Mouse (Mus musculus) kidney, postnatal 25 days (tissue): ENCODE measurements at regions not wholly inside any gene's neighbourhood (a gene's known extent, or its start where the extent isn't known, plus 50 kb on each side); places are given as distances from the start of the nearest gene placed in this dataset.

Source experiments
- DNase-seq, 2 experiments: peaks; one replicate each; pipeline ENCODE4 v3.0.0; 2021; ENCODE audit warnings: mixed read lengths in 2 of 2

DNA sequence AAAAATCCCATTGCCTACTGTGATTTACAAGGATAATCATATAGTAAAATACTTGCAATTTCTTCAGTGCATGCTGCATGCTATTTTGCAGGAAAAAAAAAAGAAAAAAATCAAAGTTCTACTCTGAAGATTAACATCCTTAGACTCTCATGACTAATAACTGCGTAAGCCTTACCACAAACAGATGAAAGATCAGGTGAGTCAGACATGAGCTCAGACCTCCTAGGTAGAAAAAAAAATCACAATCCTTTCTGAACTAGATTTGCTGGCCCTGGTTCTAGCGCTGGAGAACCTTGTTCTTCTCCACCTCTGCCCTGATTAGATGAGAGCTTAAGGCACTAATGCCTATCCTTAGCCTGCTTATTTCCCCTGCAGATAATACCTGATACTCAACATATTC lies 96.1 kb upstream of the Snap25 start:
- DNase-seq: no peak

DNA sequence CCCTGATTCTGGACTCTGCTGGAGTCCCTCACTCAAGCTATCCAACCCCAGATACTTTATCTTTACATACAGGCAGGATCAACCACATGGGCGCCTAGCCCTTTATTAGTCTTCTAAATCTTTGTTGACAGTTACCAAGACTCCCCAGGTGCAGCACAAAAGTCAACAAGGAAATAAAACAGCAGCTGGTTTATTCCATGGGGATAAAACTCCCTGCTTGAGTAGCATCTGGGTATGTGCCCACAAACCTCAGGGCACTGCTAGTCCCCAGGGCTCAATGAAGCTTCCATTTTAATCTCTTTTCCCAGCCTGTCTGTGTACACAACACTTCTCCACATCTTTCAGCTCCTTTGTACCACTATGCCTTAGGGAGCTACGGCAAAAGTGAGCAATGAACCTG lies 95.1 kb upstream of the Snap25 start:
- DNase-seq: no peak

DNA sequence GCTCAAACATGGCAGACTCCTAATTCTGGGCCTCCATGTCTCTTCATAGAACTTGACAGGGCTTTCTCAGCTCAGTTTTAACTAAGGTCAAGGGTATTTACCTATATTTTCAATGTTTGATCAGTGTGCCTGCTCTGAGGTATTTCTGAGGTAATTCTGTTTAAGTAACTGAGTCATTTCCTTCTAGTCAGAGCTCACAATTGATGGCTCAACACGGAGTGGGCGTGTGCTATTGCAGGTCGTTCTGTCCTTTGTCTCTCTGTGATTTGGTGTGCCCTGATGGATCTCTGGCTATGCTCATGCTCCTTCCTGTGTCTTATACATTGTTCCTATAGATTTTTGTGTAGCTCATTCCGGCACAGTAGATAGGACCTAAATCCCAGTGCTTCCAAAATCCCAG lies 92.9 kb upstream of the Snap25 start:
- DNase-seq: no peak

DNA sequence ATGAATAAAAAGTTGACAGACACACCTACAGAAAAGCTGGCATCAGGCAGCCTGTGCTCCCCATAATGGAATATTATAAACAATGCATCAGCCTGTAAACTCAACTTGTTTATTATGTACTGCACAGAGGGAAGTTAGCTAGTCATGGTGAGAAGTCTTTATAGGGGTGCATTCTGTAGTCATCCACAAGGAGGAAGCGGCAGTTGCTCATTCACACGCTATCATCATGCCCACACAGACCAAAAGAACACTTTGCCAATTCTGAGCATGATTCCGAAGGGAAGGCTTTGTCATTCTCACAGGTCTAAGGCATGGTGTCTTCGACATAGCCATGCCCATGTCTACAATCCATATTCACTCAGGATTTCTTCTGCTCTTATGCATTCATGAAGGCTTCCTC lies 92.3 kb upstream of the Snap25 start:
- no peak for DNase-seq

DNA sequence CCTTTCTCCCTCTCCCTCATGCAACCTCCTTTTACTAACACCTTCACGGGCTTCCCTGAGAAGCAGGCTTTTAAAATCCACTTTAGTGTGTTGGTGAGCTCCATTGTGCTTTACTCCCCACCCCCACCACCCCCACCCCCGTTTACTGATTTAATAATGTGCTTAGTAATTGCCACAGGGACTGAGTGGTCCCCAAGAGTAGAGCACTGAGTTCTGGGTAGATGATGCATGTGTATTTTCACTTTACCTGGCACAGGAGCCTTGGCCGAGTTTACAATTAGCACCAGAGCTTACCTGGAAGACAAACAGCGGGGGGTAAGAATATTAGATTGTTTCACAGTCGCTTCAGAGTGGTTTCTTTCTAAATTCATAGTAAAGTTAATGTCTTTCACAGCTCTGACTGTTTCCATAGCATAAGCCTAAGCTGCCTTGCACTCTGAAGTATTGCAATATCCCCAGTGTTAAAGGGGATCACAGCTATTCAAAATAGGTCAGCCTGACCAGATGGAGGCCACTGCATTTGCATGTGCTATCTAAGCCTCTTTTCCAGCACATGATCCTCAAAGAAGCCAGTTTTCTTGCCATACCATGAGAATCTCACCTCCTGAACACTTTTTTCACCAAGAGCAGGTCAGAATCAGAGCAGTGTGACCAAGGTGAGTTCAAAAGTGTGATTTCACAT lies 89.3 kb upstream of the Snap25 start:
- no peak for DNase-seq

DNA sequence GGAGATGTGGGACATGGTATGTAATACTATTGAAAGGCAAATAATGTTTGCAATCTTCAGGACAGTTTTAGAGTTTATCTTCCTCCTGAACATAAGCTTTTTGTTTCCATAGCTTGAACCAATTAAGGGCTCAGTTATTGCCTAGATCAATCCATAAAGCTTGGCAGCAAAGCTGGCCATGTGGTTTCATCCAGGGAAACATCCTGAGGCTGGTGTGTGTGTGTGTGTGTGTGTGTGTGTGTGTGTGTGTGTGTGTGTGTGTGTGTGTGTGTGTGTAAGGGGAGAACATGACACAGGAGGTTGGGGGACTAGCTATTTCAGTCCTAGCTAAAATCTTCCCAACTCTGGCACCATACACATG lies 88.8 kb upstream of the Snap25 start:
- no peak for DNase-seq

DNA sequence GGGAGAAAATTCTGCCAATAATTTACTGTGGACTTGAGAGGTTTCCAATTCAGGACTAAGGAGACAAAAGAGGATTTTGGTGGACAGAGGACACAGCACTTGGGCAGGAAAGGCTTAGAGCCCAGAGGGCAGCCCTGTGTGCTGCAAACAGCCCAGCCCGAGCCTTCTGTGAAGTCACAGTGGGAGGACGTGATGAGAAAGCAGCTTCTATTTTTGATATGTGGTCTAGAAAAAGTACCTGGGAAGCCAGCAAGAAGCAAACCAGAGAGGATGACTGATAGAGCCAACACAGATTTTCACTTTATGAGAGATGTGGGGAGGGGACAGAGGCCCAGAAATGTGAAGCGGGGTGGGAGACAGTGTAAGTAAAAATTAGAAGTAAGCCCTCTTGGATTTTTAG lies 66.3 kb upstream of the Snap25 start:
- DNase-seq: no peak

DNA sequence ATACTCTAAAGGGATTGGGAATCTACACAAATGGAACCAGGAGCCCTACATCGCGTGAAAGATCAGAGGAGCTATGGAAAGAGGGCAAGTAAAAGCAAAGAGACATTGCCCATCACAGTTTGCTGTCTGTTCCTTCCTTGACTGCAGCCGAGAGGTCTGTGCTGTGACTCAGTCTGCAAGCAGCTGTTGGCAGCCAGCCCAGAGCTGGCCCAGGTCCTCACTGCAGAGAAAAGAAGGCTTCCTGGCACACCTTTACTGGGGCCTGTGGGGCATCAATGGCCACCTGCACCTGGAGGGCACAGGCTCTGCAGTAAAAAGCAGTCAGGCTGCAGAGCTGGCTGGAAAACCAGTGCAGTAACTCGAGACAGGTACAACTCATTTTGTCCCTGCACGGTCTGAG lies 64.6 kb upstream of the Snap25 start:
- peak; percentile 50 to 68 for DNase-seq

DNA sequence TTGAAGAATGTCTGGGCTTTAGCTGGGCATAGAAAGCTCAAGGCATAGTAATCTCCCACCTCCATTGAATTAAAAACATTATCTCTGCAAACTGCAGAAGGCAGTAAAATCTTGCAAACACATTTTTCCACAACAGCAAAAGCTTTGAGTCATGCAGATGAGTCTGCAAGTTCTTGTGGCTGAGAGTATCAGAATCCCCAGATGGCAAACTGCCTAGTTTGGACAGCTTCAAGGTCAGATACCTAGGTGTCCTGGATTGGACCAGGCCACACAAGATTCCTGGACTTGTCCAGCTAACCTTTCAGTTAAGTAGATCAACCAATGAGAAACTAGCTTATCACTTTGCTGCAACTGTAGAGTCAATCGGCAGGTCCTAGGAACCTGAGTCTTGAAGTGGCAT lies 62.5 kb upstream of the Snap25 start:
- no peak for DNase-seq

DNA sequence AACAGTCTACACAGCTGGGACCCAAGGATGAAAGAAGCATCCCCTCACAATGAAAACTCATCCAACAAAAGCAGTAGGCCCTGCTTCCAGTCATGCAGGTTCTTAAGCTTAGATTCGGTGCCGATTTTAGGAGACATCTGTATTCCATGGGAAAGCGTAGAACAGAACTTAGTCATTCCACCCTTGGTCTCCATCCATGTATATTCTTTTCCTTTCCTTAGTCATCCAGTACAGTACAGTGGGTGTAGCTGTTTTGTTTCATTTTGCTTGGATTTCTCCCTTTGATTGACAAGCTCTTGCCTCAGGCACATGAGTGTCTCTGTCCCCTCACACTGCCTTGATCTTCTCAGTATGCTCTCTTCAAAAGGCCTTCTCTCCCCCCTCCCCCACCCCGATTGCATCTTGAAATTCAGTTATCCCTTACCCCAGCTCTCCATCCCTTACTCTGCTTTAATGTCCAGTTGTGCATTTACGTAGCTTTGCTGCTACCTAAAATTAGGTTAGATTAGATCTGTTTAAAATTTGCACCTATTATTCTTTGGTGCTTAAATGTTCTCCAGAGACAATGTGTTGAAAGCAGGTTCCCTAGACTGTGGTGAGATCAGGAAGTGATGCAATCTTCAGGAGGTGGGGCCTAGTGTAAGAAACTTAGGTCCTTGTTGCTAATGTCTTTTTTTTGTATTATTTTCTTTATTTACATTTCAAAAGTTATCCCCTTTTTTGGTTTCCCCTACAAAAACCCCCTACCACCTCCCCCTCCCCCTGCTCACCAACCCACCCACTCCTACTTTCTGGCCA lies 60.8 kb upstream of the Snap25 start:
- DNase-seq: no peak
